Mouse (Mus musculus): Measurements from ENCODE around the gene Sec23b. TPM values are rescaled to one million over a fixed set of nuclear protein-coding genes. Genes with fewer than 3 reads are reported as not detected.

Gene Sec23b
- polyA plus RNA-seq, 1 experiment from 2014 or later = 91.7 TPM

Small RNA genes within 50 kb of the gene (microRNA-seq; reads per million reads assigned to microRNA genes)
- not detected for gene Gm24823

Other genes with a start within 250 kb of the Sec23b start
- 0.88 and 1.3 TPM in 2 replicates for gene Ovol2, start 224.1 kb upstream of the Sec23b start, polyA plus RNA-seq (2015; fragmentation: Nextera tagmentation; extraction: Ambion mirVana)
- 47.3 and 48.8 TPM in 2 replicates for gene Kat14, start 187.2 kb upstream of the Sec23b start, polyA plus RNA-seq (2015; fragmentation: Nextera tagmentation; extraction: Ambion mirVana)
- gene Pet117, start 187.2 kb upstream of the Sec23b start, polyA plus RNA-seq (2015; fragmentation: Nextera tagmentation; extraction: Ambion mirVana) = 5.7 TPM in 1 of 2 replicates, not detected in the other
- gene Dzank1, start 28.8 kb upstream of the Sec23b start, polyA plus RNA-seq (2015; fragmentation: Nextera tagmentation; extraction: Ambion mirVana) = 0.82 and 2.2 TPM in 2 replicates
- 32.5 and 33.1 TPM in 2 replicates for gene Polr3f, start 28.5 kb upstream of the Sec23b start, polyA plus RNA-seq (2015; fragmentation: Nextera tagmentation; extraction: Ambion mirVana)
- gene Rbbp9, start 5.4 kb upstream of the Sec23b start, polyA plus RNA-seq (2015; fragmentation: Nextera tagmentation; extraction: Ambion mirVana) = 68.0 and 68.8 TPM in 2 replicates
- gene Smim26, start 37.8 kb downstream of the Sec23b start, polyA plus RNA-seq (2015; fragmentation: Nextera tagmentation; extraction: Ambion mirVana) = 38.8 and 43.5 TPM in 2 replicates
- 48.8 and 50.4 TPM in 2 replicates for gene Dtd1, start 43.7 kb downstream of the Sec23b start, polyA plus RNA-seq (2015; fragmentation: Nextera tagmentation; extraction: Ambion mirVana)